9 mouse cellular contexts compared by ENCODE assay signal in the genomic region with DNA sequence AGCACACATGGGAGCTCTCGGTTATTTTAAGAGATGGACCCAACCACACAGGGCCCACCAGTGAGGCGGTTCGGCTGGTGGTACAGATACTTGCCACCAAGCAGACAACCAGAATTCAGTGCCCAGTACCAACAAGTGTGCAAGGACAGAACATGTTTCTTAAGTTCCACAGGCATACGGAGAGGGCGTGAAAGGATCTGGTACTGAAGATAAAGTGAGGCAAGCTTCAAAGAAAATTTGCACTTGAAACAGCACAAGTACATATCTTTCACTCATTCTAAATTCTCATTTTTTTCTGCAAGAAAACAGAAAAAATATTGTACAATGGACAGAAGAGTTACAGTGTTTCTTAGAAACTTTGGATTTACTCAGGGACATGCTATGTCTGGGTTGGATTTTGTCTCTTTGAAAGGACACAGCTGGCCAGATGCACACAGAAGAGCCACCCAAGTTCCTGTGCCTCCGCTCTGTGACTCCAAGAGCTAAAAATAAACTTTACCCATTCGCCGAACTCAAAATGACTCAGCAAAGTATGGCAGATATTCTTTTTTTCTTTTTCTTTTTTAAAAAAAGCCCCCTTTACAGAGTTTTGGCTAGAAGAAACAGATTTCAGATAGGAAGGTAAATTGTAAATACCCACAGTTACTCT. TPM values are rescaled to one million over a fixed set of nuclear protein-coding genes. Genes with fewer than 3 reads are reported as not detected.
DNase-seq lines count a peak whose midpoint lies in the region; ATAC-seq and TF ChIP-seq lines count a peak whose summit lies in the region.
"Had no signal": no experiment of that assay in that cellular context is flagged by ENCODE, and none has a peak within 500 bp of the region (broad histone marks: within the 10 kb centered on the region; RNA-seq: fewer than 3 reads in every experiment).

No protein-coding gene starts in this region.

- H3K36me3 ChIP-seq in lung, embryonic 14.5 days (ENCODE audit: insufficient read depth), result peaks cover 28% of the 10 kb centered on the region
- H3K36me3 ChIP-seq in midbrain, embryonic 15.5 days (replicated peaks), result peaks cover 18% of the 10 kb centered on the region

- no peaks in the 10 kb centered on the region for H3K9me3 ChIP-seq in lung, embryonic 14.5 days (ENCODE audit: low read depth, low read length)
- no peaks in the 10 kb centered on the region for H3K9me3 ChIP-seq in midbrain, embryonic 15.5 days

- 62% methylated on average over 8 of the region's 8 CpGs for WGBS in lung, embryonic 14.5 days
- WGBS in midbrain, embryonic 15.5 days, result 88% methylated on average over 8 of the region's 8 CpGs

- TF ChIP-seq CTCF in lung, embryonic 14.5 days (IDR thresholded peaks at IDR 0.05; ENCODE audit: low read depth), result no peak

- H3K4me1 ChIP-seq in lung, embryonic 14.5 days (ENCODE audit: insufficient read depth), result no peaks in the 10 kb centered on the region
- 0 out of 2 replicates have a peak, but pooled peaks cover 3% of the 10 kb centered on the region for H3K4me1 ChIP-seq in midbrain, embryonic 15.5 days

- no peak overlapping the region for H3K4me3 ChIP-seq in lung, embryonic 14.5 days (ENCODE audit: low read depth, low read length)
- no peak overlapping the region for H3K4me3 ChIP-seq in midbrain, embryonic 15.5 days

- peak overlapping the region; percentile 31 for H3K4me2 ChIP-seq in lung, embryonic 14.5 days
- H3K4me2 ChIP-seq in midbrain, embryonic 15.5 days, result no peak overlapping the region

- H3K27me3 ChIP-seq in lung, embryonic 14.5 days (ENCODE audit: insufficient read depth, low read length), result no peaks in the 10 kb centered on the region
- H3K27me3 ChIP-seq in midbrain, embryonic 15.5 days (replicated peaks), result no peaks in the 10 kb centered on the region

- ATAC-seq in lung, embryonic 14.5 days (ENCODE audit: insufficient read depth), result peak; percentile 69; the same call in 1 of the 2 replicates
- no peak for ATAC-seq in midbrain, embryonic 15.5 days (replicated peaks)

- peak; percentile 72 for DNase-seq in lung, embryonic 14.5 days
- DNase-seq in lung, postnatal 14 days, result no peak
- DNase-seq in c-Kit-positive CD71-positive TER-119-negative erythroid progenitor cells, embryonic 14.5 days (ENCODE audit: low read depth), result peak; percentile 81
- DNase-seq in induced T-regulatory cell, adult 2 months (ENCODE audit: low read depth), result peak; percentile 9
- DNase-seq in skeletal muscle tissue, adult 2 months (ENCODE audit: low read depth, low spot score), result peak; percentile 64
- no peak for DNase-seq in cerebellum, adult 18-20 months
- DNase-seq: gastrocnemius, postnatal 36 days; right cerebral cortex, postnatal 4 days had no signal

- H3K27ac ChIP-seq in lung, embryonic 14.5 days (ENCODE audit: low read depth), result peak overlapping the region; percentile 74
- H3K27ac ChIP-seq in midbrain, embryonic 15.5 days, result no peak overlapping the region

- no peak overlapping the region for H3K9ac ChIP-seq in lung, embryonic 14.5 days
- no peak overlapping the region for H3K9ac ChIP-seq in midbrain, embryonic 15.5 days

RNA-seq across cellular contexts. Expression of a gene that starts 27.5 kb away (rescaled TPM):
- polyA plus RNA-seq in lung, embryonic 14.5 days (2014; fragmentation: Nextera tagmentation; extraction: Ambion mirVana), result 31.1 and 31.3 TPM in 2 replicates
- polyA plus RNA-seq in midbrain, embryonic 15.5 days (2015; fragmentation: Nextera tagmentation; extraction: Ambion mirVana), result 70.4 and 75.0 TPM in 2 replicates

Comparison
In these comparisons a context has a peak if more than half of its experiments do, and no peak if none do; other contexts are left out.
1. DNase-seq: peak in lung, embryonic 14.5 days (single experiment), c-Kit-positive CD71-positive TER-119-negative erythroid progenitor cells, embryonic 14.5 days (single experiment), induced T-regulatory cell, adult 2 months (single experiment) and skeletal muscle tissue, adult 2 months (single experiment); none in lung, postnatal 14 days (single experiment) and cerebellum, adult 18-20 months (0 of 2).